Mouse (Mus musculus) bone marrow, adult 2 months (tissue): ENCODE results near the gene Rnf180. TPM values are rescaled to one million over a fixed set of nuclear protein-coding genes. Genes with fewer than 3 reads are reported as not detected.
A peak's percentile ranks its signal among the peaks of the same experiment; 100 is the strongest.

Experiments
- H3K27ac ChIP-seq: fragments of 200-500 bp; 2 replicates; pipeline ENCODE4 v1.5.1; 2012; ENCODE audit warnings: low read depth, mild to moderate bottlenecking, control low read depth, inconsistent platforms, low read length; ENCODE audit not compliant: control insufficient read depth, poor library complexity, insufficient read depth
- H3K4me1 ChIP-seq: fragments of 200-500 bp; 2 replicates; pipeline ENCODE4 v1.6.1; 2011; ENCODE audit warnings: low read length; ENCODE audit not compliant: control insufficient read depth, insufficient read depth
- H3K4me3 ChIP-seq: fragments of 200-500 bp; replicated peaks from 2 replicates; pipeline ENCODE3; 2011; ENCODE audit warnings: mild to moderate bottlenecking, low read depth, low read length, control low read depth; ENCODE audit not compliant: control insufficient read depth
- CTCF ChIP-seq: fragments of 200-500 bp; IDR thresholded peaks from 2 replicates; pipeline ENCODE4 v1.5.1; 2011; ENCODE audit warnings: low read length, control low read depth; ENCODE audit not compliant: control insufficient read depth, insufficient read depth
- POLR2A ChIP-seq: fragments of 200-500 bp; IDR thresholded peaks from 2 replicates; pipeline ENCODE4 v1.6.1; 2011; ENCODE audit warnings: low read depth, mild to moderate bottlenecking, control low read depth, low read length, borderline replicate concordance; ENCODE audit not compliant: control insufficient read depth
- WGBS: fragments of 180-500 bp; shearing (Covaris S2); methylation state at CpG from one replicate; pipeline ENCODE4 v1.1.7; 2018; 5-methylcytosine and 5-hydroxymethylcytosine counted together
- polyA plus RNA-seq: library from polyadenylated mRNA; stranded (reverse); fragments of >200 nt; gene quantifications from 2 replicates; pipeline ENCODE4 v1.2.4, GENCODE M21; 2011; ENCODE audit warnings: low replicate concordance; ENCODE audit not compliant: missing spikeins, insufficient read depth, insufficient read length

Gene Rnf180
- polyA plus RNA-seq, 1 experiment = 5.2 TPM

DNA sequence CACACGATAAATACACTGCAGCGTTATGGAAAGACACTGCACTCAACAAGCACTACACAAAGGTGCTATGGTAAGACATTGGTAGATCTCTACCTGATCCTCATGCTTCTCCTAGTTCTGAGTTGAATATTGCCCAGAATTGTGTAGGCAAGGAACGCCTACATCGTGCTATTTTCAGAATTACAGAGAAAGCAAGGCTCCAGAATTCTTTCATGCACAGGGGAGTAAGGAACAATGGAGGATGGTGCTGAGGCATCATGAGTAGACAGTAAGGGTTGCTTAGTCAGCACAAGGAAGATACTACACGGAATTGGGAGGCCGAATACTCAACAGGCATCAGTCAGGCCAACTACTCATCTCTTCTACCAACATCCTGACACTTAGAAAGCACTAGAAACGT is 105.9 kb downstream of the Rnf180 start:
- TF ChIP-seq CTCF (no peak), POLR2A (no peak)
- H3K4me1 ChIP-seq = no peaks in the 10 kb centered on the region

GRCm38 (mm10) chr13:105180781-105181180 is 113.8 kb downstream of the Rnf180 start:
- Histone ChIP-seq H3K4me3 (no peak overlapping the region), H3K4me1 (no peaks in the 10 kb centered on the region), H3K27ac (no peak overlapping the region)
- WGBS = 84% methylated on average over 5 of the region's 5 CpGs
- TF ChIP-seq POLR2A (no peak), CTCF (no peak)

More for the DNA sequence above, 105.9 kb downstream of the Rnf180 start:
- Histone ChIP-seq H3K4me3 (no peak overlapping the region), H3K27ac (no peak overlapping the region)
- WGBS = 85% methylated on average over 7 of the region's 7 CpGs

DNA sequence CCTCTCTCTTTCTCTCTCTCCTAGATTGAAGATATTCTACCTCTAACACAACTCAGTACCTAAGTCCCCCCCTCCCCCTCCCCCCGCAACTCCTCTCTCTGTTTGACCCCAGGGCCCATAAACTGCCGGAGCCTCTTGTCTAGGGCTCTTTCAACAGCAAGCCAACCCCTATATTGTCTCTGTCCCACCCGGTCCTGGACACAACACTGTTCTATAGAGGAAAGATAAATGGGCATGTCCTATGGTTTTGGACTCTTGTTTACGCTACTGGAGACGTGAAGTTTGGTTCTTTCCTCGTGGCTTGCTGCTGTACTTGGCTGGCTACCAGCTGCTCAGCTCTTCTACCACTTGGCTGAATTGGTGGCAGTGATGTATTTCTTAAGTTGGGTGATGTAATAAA is 129.2 kb downstream of the Rnf180 start:
- peaks cover 2% of the 10 kb centered on the region for H3K4me1 ChIP-seq
- TF ChIP-seq CTCF (no peak), POLR2A (no peak)
- WGBS = 73% methylated on average over 6 of the region's 6 CpGs

DNA sequence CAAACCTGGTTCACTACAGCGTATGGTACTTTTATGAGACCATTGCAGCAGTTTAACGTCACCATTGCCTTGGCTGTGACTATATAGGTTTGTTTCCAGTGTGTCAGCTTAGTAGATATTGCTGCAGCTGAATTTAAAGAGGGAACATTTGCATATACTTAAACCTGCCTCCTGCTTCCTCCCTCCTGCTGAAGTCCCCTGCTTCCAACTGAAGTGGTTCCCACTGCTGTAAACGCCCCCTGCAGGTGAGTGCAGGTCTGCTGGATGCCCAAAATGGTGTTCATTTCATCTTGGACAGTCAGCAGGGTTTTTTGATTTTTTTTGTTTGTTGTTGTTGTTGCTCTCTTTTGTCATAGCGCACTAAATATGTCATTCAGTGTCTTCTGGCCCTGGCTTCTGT is 140.7 kb downstream of the Rnf180 start:
- TF ChIP-seq CTCF (peak; percentile 47), POLR2A (no peak)
- 66% methylated on average over 4 of the region's 4 CpGs for WGBS
- Histone ChIP-seq H3K27ac (no peak overlapping the region), H3K4me3 (no peak overlapping the region), H3K4me1 (no peaks in the 10 kb centered on the region; the same call in 1 of the 2 replicates)

More for the DNA sequence above, 129.2 kb downstream of the Rnf180 start:
- Histone ChIP-seq H3K27ac (no peak overlapping the region), H3K4me3 (no peak overlapping the region)

DNA sequence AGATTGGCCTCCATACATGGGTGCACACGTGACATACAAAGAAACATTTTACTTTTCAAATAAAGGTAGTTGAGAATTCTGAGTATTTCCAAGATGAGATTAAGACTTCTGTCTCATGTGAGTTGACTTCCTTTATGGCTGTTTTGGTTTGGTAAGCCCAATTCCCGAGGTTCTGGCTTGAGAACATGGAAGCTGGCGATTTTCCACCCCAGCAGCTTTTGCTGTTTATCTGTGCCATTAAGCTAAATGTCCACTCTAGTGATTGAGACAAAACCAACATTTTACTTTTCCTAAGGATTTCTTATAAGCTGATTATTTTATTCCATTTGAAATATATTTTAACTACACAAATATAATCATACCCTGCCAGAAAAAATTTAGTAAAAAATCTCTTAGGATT is 144.6 kb downstream of the Rnf180 start:
- no peak overlapping the region for H3K27ac ChIP-seq
- no peaks in the 10 kb centered on the region; the same call in 1 of the 2 replicates for H3K4me1 ChIP-seq
- TF ChIP-seq CTCF (no peak), POLR2A (no peak)
- WGBS = 79% methylated on average over 3 of the region's 3 CpGs
- no peak overlapping the region for H3K4me3 ChIP-seq

DNA sequence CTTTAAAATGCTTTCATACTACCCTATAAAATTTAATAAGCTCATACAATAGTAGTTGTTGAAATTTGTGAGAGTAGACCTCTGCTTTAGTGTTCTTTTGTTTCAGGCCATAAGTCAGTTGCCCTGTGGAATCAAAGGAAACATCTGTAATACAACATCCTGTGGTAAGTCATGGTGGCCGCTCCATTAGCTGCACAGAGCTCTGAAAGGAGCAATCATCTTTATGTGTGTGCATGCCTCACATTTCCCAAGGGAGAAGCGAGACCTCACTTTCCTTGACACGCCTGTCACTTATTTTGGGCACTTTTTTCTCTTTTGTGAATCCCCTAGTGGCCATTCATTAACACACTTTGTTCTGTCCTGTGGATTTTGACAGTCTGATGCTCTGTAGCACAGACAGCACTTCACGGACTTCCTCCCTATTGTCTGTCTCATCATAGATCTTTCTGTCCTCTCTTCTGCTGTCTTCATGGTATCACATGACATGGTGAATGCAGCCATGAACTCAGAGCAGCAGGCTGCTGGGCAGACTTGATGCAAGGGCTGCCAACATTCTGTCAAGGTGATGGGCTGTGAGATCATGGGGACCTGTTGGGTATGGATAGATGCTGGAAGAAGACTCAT is 146.7 kb downstream of the Rnf180 start:
- TF ChIP-seq CTCF = no peak
- no peak for TF ChIP-seq POLR2A
- 6% methylated on average over 4 of the region's 4 CpGs for WGBS
- no peak overlapping the region for H3K27ac ChIP-seq
- no peak overlapping the region for H3K4me3 ChIP-seq
- no peaks in the 10 kb centered on the region; the same call in 1 of the 2 replicates for H3K4me1 ChIP-seq

- WGBS = 50% methylated on average over 1 of the region's 1 CpGs
- no peaks in the 10 kb centered on the region; the same call in 1 of the 2 replicates for H3K4me1 ChIP-seq
- H3K4me3 ChIP-seq = no peak overlapping the region
- TF ChIP-seq POLR2A (no peak), CTCF (no peak)
- H3K27ac ChIP-seq = no peak overlapping the region
Measured at GRCm38 (mm10) chr13:105146827-105147226, 147.8 kb downstream of the Rnf180 start.

- no peak for TF ChIP-seq POLR2A
- no peak for TF ChIP-seq CTCF
- peaks cover 1% of the 10 kb centered on the region; the same call in 1 of the 2 replicates for H3K4me1 ChIP-seq
- no peak overlapping the region for H3K27ac ChIP-seq
- WGBS = 4% methylated on average over 4 of the region's 4 CpGs
- H3K4me3 ChIP-seq = no peak overlapping the region
Measured at GRCm38 (mm10) chr13:105139881-105140280, 154.7 kb downstream of the Rnf180 start.
